Mouse (Mus musculus) olfactory bulb, adult 2 months (tissue): ENCODE data around the gene Uso1. TPM values are rescaled to one million over a fixed set of nuclear protein-coding genes. Genes with fewer than 3 reads are reported as not detected.

Experiments used
- H3K27ac ChIP-seq: fragments of 200-500 bp; 2 replicates; pipeline ENCODE4 v1.5.1; 2012; ENCODE audit warnings: low read depth, low read length; ENCODE audit not compliant: insufficient read depth
- H3K4me1 ChIP-seq: fragments of 200-500 bp; 2 replicates; pipeline ENCODE4 v1.6.1; 2012; ENCODE audit warnings: low read length; ENCODE audit not compliant: control insufficient read depth, insufficient read depth
- H3K4me3 ChIP-seq: fragments of 200-500 bp; 2 replicates; pipeline ENCODE4 v1.5.1; 2012; ENCODE audit warnings: mild to moderate bottlenecking, low read depth, low read length, moderate library complexity; ENCODE audit not compliant: insufficient read depth
- CTCF ChIP-seq: fragments of 200-500 bp; IDR thresholded peaks from 2 replicates; pipeline ENCODE4 v1.5.1; 2012; ENCODE audit warnings: low read depth, mild to moderate bottlenecking, low read length, moderate library complexity; ENCODE audit not compliant: insufficient read depth
- POLR2A ChIP-seq: fragments of 200-500 bp; IDR thresholded peaks from 2 replicates; pipeline ENCODE4 v1.6.1; 2012; ENCODE audit warnings: mild to moderate bottlenecking, low read depth, low read length, moderate library complexity; ENCODE audit not compliant: insufficient read depth
- WGBS: fragments of 180-500 bp; shearing (Covaris S2); methylation state at CpG from one replicate; pipeline ENCODE4 v1.1.7; 2018; 5-methylcytosine and 5-hydroxymethylcytosine counted together
- polyA plus RNA-seq: library from polyadenylated mRNA; stranded (reverse); fragments of >200 nt; gene quantifications from 2 replicates; pipeline ENCODE4 v1.2.4, GENCODE M21; 2012; ENCODE audit warnings: low replicate concordance; ENCODE audit not compliant: missing spikeins, insufficient read depth, insufficient read length

Uso1 gene
- polyA plus RNA-seq, 1 experiment, result not detected

DNA sequence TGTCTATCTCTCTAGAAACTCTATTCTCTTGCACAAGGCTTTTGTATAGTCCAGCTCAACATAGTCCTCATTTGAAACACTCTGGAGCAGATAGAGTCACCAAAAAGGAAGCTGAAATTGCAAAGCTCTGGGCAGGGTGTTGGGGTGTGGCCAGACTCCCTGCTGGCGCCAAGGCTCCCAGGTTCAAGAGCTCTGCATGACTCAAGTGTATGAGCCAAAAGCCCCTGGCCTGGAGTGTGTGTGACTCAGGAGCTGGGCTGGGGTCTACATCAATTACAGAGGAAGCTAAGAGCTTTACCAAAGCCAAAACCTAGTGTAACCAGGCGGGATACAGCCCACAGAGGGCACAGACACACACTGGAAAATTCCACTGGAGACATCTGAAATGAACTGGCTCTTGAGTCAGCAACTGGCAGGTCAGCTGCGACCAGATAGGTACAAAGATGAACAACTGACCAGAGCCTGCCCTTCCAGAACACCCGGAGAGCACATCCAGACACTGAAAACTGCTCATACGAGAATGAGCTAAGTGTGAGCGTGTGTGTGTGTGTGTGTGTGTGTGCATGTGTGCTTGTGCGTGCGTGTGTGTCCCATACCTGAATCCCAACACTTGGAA lies 82.7 kb downstream of the Uso1 start:
- H3K4me1 ChIP-seq, result peaks cover 6% of the 10 kb centered on the region; the same call in 1 of the 2 replicates
- 95% methylated on average over 8 of the region's 8 CpGs for WGBS
- no peak overlapping the region for H3K27ac ChIP-seq
- H3K4me3 ChIP-seq, result no peak overlapping the region
- no peak for TF ChIP-seq CTCF
- no peak for TF ChIP-seq POLR2A

DNA sequence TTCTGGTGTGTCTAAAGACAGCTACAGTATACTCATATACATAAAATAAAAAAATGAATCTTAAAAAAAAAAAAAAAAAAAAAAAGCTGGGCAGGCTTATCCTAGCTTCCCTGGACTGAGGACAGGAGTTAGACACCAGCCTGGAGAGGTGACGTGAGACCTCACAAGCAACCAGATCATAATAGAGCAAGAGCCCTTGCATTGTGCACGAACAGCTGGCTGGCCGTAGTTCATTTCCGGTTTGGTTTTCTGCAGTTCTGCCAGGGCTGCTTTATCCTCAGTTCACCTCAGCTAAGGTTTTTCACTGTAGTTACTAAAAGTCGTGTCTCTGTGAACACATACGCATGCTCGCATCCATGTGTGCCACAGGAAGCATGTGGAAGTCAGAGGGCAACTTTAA lies 90.0 kb downstream of the Uso1 start:
- 77% methylated on average over 7 of the region's 7 CpGs for WGBS
- no peak for TF ChIP-seq CTCF
- TF ChIP-seq POLR2A, result no peak
- Histone ChIP-seq H3K4me3 (no peak overlapping the region), H3K27ac (no peak overlapping the region), H3K4me1 (0 out of 2 replicates have a peak, but pooled peaks cover 2% of the 10 kb centered on the region)

DNA sequence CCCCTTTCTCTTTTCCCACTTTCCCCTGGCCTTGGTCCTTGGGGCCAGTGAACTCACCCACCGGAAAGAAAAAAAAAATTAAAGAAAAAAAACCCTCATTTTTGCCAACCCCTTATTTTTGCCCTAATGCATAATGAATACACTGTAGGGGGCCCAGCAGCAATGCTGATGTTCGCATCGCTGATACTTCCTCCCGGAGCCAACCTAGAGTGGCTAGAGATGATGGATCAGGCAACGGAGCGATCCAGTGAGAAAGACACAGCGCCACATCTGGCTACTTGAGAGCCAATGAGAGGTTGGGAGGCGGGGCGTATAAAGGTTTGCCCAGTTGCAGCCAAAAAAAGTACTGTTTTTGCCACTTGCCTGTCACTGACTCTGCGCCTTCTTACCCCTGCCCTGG lies 91.0 kb downstream of the Uso1 start:
- Histone ChIP-seq H3K27ac (no peak overlapping the region), H3K4me3 (no peak overlapping the region), H3K4me1 (0 out of 2 replicates have a peak, but pooled peaks cover 2% of the 10 kb centered on the region)
- WGBS, result 38% methylated on average over 10 of the region's 10 CpGs
- TF ChIP-seq POLR2A (no peak), CTCF (no peak)

DNA sequence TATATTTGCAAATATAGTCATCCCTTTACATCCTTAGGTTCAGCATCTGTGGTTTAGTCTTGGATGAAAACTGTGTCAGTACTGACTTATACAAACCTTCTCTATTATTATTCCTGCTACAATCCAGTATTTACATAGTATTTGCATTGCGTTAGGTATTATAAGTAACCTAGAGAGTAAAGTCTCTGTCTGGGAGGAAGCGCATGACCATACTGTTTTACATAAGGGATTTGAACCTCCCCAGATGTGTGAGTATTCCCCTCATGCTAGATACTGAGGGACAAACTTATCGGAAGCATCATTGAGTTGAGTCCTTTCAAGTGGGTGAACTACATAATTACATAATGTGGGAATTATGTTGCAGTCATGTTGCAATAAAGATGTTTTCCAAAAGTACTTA lies 91.8 kb downstream of the Uso1 start:
- H3K4me1 ChIP-seq, result 0 out of 2 replicates have a peak, but pooled peaks cover 2% of the 10 kb centered on the region
- TF ChIP-seq POLR2A, result no peak
- TF ChIP-seq CTCF, result no peak
- 92% methylated on average over 3 of the region's 3 CpGs for WGBS
- no peak overlapping the region for H3K27ac ChIP-seq
- no peak overlapping the region for H3K4me3 ChIP-seq

DNA sequence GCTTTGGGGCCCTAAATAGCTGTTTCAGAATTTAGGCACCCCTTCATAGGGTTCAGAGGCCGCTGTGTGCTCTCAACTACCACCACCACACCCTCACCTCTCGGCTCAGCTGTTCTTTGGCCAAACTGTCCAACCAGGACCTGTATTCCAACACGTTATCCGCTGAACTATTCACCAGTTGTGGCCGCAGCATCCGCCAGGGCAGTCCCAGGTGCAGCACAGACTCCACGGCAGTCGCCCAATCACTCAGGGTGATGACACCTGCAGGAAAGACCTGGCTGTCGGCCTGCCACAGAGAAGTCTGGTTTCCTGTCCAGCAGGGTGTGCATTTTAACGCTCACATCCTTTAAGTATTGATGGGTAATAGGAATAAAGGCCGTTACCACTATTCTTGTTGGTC lies 92.6 kb downstream of the Uso1 start:
- WGBS, result 91% methylated on average over 11 of the region's 11 CpGs
- no peak for TF ChIP-seq CTCF
- no peak overlapping the region for H3K4me3 ChIP-seq

DNA sequence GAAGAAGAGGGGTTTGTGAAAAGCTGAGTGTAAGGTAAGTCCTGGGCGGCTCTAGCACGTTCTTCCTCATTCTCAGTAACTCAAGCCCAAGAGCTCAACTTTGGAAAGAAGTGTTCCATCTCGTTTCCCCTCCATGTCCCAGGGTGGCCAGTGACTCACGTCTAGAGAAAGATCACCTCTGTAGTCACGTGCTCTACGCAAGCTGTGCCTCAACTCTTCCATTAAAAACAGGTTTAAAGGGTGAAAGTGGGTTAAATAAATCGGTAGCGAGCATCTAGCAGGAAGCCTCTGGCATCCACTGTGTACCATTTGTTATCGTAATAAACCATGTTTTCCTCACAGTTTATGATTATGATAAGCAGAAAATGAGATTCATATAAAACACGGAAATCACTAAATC lies 94.1 kb downstream of the Uso1 start:
- 0 out of 2 replicates have a peak, but pooled peaks cover 2% of the 10 kb centered on the region for H3K4me1 ChIP-seq
- H3K27ac ChIP-seq, result no peak overlapping the region
- WGBS, result 91% methylated on average over 10 of the region's 10 CpGs
- no peak overlapping the region for H3K4me3 ChIP-seq
- TF ChIP-seq CTCF, result no peak
- TF ChIP-seq POLR2A, result no peak

More for the DNA sequence above, 92.6 kb downstream of the Uso1 start:
- 0 out of 2 replicates have a peak, but pooled peaks cover 2% of the 10 kb centered on the region for H3K4me1 ChIP-seq
- H3K27ac ChIP-seq, result no peak overlapping the region

DNA sequence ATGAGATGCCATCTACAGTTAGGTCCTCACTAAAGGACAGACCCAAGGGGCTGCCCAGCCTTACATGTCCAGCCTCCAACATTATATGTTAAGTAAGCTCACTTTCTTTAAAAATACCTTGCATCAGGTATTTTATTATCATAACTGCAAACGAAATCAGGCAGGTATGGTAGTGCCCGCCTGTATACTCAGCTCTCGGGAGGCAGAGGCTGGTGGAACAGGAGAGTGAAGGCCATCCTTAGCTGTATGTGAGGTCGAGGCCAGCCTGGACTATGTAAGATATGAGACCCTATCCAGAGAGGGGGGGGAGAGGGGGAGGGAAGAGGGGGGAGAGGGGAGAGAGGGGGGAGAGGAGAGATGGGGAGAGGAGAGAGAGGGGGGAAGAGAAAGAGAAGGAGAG lies 95.6 kb downstream of the Uso1 start:
- no peak for TF ChIP-seq CTCF
- TF ChIP-seq POLR2A, result no peak
- Histone ChIP-seq H3K27ac (no peak overlapping the region), H3K4me3 (no peak overlapping the region), H3K4me1 (0 out of 2 replicates have a peak, but pooled peaks cover 2% of the 10 kb centered on the region)
- WGBS, result 93% methylated on average over 4 of the region's 4 CpGs

DNA sequence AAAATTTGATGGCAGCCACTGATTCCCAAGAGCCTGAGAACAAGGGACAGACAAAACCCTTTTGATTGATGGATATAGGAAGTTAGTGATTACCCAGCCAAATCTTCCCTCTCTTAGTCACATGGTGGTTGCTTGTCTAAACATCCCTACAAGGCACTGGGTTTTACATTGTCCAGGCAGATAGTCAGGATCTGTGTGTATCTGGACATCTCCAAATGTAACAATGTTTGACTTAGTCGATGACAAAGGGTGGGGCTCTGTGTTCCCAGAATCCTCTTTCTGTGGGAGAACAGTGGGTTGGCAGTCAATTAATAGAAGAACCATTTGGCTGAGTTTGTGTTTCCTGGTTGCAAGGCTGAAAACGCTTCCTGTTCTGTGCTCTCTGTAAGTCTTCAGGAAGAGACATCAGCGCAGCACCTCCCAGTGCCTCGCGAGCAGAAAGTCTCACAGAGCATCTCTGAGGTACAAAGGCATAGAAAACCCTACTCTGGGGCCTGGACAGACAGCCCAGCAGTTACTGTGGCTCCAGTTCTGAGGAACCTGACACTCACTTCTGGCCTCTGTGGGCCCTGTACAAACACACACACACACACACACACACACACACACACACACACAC lies 97.3 kb downstream of the Uso1 start:
- 0 out of 2 replicates have a peak, but pooled peaks cover 2% of the 10 kb centered on the region for H3K4me1 ChIP-seq
- WGBS, result 69% methylated on average over 5 of the region's 5 CpGs
- TF ChIP-seq CTCF (no peak), POLR2A (no peak)
- no peak overlapping the region for H3K27ac ChIP-seq
- no peak overlapping the region for H3K4me3 ChIP-seq
